Mouse (Mus musculus) myocyte (in vitro differentiated cells): ENCODE results near the gene Arnt2.

ENCODE experiments used
- E2F4 ChIP-seq: IDR thresholded peaks from one replicate; pipeline ENCODE4 v1.6.1; 2011; ENCODE audit warnings: mild to moderate bottlenecking, control low read depth, moderate library complexity; ENCODE audit not compliant: insufficient read depth
- MAX ChIP-seq: IDR thresholded peaks from one replicate; pipeline ENCODE4 v1.6.1; 2011; ENCODE audit warnings: low read depth, mild to moderate bottlenecking, control low read depth
- MYOD1 ChIP-seq, 3 experiments: IDR thresholded peaks; one replicate each; pipeline ENCODE4 v1.6.1; 2011; ENCODE audit warnings: control low read depth in 2 of 3, low read depth in 2 of 3, mild to moderate bottlenecking in 2 of 3, moderate library complexity in 1 of 3; ENCODE audit not compliant: insufficient read length in 2 of 3, control insufficient read depth in 1 of 3
- POLR2A ChIP-seq: IDR thresholded peaks from one replicate; pipeline ENCODE4 v1.6.1; 2011; ENCODE audit warnings: low read depth, mild to moderate bottlenecking, control low read depth, moderate library complexity; ENCODE audit not compliant: insufficient read length
- TCF12 ChIP-seq: IDR thresholded peaks from one replicate; pipeline ENCODE4 v1.6.1; 2011; ENCODE audit warnings: mild to moderate bottlenecking, control low read depth; ENCODE audit not compliant: poor library complexity, insufficient read depth, severe bottlenecking
- TCF3 ChIP-seq: IDR thresholded peaks from one replicate; pipeline ENCODE4 v1.6.1; 2011; ENCODE audit warnings: low read depth, control low read depth; ENCODE audit not compliant: insufficient read length
- USF1 ChIP-seq: IDR thresholded peaks from one replicate; pipeline ENCODE4 v1.6.1; 2011; ENCODE audit warnings: low read depth, mild to moderate bottlenecking, control low read depth, moderate library complexity

GRCm38 (mm10) chr7:84237655-84238054 is 172.3 kb downstream of the Arnt2 start:
- TF ChIP-seq MAX (no peak), TCF3 (no peak), POLR2A (no peak), USF1 (no peak), TCF12 (peak; percentile 63), MYOD1 (IDR thresholded peaks at IDR 0.05; ENCODE audit: control insufficient read depth in 1 of 3, insufficient read length in 2 of 3, low read depth in 2 of 3) (peak; percentile 86 to 95 (median 94)), E2F4 (no peak)
